Mouse (Mus musculus) spleen, adult 18-20 months (tissue): Measurements from ENCODE around the gene Epyc.
"Not testable (repeated sequence)": the region's sequence is repeated elsewhere in the genome, so short reads cannot be mapped to it uniquely, and the experiment has no call there.

Experiments
- DNase-seq, 2 experiments: peaks; one replicate each; pipeline ENCODE4 v3.0.0; 2022; ENCODE audit warnings: mixed read lengths in 2 of 2

Gene Epyc

DNA sequence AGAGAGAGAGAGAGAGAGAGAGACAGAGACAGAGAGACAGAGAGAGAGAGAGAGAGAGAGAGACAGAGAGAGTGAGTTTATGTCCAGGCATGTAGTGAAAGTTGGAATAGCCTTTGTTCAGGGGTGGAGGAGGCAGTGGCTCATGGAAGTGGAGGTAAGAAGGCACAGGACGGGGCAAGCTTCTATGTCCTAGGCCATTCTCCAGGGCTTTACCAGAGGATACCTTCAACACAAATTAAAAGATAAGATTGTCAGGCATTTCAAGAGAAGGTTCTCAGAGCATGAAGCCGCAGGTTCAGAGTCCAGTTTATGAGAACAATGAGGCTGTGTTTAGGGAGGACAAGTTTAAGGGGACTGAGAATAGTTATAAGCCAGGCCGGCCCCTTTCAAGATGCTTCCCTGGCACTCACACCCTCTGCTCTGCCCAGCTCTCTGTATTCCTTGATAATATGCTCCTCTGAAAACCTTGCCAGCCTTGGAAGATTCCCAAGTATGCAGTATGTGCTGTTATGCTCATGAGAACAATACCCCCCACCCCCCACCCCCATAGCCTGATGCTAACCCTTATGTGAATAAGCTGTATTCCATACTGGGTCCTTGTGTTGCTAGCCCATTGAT is 71.5 kb downstream of the Epyc start:
- DNase-seq: no peak

DNA sequence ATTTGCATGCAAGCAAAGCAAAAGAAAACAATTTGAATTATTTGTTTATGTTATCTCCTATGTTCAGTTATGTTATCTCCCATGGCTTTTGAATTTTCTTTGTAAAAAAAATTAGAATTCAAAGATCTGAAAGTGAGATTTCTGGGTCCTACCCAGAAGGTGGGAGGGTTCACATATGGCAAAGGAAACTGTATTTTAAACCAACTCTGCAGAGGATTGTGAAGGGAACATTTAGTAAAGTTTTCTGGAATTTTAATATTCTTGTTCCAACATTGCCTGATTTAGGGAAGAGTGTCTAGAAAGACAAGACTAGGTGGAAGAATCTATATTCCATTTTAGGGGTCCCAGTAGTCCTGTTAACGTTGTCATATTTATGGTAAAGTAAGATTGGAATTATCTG is 73.4 kb downstream of the Epyc start:
- DNase-seq: no peak

DNA sequence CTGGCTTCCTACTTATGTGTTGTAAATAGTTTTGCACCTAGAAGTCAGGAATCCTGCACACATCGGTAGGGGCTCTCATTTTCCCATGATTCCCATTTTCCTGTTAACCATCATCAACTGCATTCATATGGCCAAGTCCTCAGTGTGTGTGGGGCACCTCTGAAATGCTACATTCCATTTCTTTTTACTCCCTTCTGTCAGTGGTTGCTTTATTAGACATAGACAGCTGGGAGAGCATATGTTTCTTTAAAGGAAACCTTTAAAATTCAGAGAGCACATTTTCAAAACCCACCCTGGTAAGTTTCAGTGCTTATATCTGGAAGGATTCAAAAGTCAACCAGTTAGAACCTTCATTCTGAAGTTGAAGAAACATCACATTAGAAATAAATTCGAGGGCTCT is 74.2 kb downstream of the Epyc start:
- DNase-seq: no peak

DNA sequence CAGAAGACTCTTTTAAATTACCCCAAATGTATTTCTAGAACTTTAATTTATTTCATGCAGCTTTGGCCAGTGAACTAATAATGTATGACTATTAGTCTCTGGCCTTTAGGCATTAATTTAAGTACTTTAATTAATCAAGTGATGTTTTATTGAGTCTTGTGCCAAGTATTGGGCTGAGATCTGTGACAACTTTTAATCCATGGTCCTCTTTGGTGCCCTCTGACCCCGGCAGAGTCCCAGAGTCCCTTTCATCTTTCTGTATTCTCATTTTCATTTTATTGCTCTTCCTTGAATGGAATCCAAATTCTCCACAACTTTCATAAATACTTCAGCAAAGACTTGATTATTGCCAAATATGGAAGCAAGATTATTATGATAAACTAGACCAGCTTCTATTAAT is 76.8 kb downstream of the Epyc start:
- DNase-seq: no peak

DNA sequence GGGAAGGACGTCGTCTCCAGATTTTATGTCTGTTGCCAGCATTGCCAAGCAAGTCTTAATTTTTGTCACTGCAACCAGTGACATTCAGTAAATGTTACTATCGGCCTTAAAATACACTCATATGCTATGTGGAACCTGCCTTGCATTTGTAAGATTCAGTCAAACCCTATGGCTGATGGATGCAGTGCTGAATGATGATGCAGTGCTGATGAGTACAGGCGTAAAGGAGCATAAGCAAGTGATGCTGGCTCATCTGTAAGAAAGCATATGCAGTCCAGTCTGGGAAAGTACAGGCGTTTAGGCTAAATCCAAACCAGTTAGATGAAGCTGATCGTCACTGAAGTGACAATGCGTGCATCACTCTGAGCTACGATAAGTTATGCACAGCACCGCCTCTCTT is 78.8 kb downstream of the Epyc start:
- no peak for DNase-seq

DNA sequence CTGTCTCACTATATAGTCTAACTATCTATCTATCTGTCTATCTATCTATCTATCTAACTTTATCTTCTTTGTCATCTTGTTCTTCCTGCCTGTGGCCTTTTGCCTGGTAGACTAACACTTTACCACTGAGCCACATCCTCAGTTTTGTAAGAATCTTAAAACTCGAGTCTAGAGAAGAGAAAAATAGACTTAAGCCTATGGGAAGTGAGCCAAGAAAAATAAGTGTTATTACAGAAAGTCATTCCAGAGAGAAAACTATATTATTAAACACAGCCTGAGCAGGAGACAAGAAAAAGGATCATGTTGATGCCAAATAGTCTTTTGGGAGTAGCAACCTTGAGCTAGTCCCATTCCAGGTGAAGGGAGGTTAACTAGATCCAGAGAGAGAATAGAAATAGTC is 82.1 kb downstream of the Epyc start:
- DNase-seq: no peak

DNA sequence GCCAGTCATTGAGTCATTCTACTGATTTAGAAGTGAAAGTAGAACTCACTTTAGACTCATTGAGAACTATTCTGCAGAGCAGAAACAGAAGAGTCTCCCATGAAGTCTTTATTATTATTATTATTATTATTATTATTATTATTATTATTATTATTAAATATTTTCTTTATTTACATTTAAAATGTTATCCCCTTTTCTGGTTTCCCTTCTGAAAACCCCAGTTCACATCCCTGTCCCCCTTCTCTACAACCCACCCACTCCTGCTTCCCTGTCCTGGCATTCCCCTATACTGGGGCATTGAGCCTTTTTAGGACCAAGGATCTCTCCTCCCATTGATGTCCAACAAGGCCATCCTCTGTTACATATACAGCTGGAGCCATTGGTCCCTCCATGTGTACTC is 82.8 kb downstream of the Epyc start, which contains the start of gene C030005K15Rik:
TSS of gene C030005K15Rik (minus strand) at position 101 of the 400 bp plus-strand sequence.
- not testable (repeated sequence) for DNase-seq
